Mouse (Mus musculus) kidney, embryonic 14.5 days (tissue): ENCODE measurements around the gene Ehd4. TPM values are rescaled to one million over a fixed set of nuclear protein-coding genes. Genes with fewer than 3 reads are reported as not detected.

Experiments used
- ATAC-seq: fragments of 200-750 bp; cut with Nextera tagmentation; 2 replicates; pipeline ENCODE4 v1.8.0; 2017; ENCODE audit warnings: moderate number of reproducible peaks, mild to moderate bottlenecking, moderate TSS enrichment, moderate library complexity; ENCODE audit not compliant: low FRiP score, low TSS enrichment
- H3K27ac ChIP-seq: fragments of 300-500 bp; sonication (generic); 2 replicates; pipeline ENCODE4 v1.5.1; 2014; ENCODE audit warnings: low read depth, mild to moderate bottlenecking, low read length, moderate library complexity, mixed read lengths
- H3K27me3 ChIP-seq: fragments of 300-500 bp; sonication (generic); 2 replicates; pipeline ENCODE4 v1.6.1; 2014; ENCODE audit warnings: mild to moderate bottlenecking, low read length; ENCODE audit not compliant: control insufficient read depth, insufficient read depth
- H3K36me3 ChIP-seq: fragments of 300-500 bp; sonication (generic); 2 replicates; pipeline ENCODE4 v1.6.1; 2014; ENCODE audit warnings: low read length, mixed read lengths; ENCODE audit not compliant: control insufficient read depth, insufficient read depth
- H3K4me1 ChIP-seq: fragments of 300-500 bp; sonication (generic); 2 replicates; pipeline ENCODE4 v1.6.1; 2014; ENCODE audit warnings: low read length, mixed read lengths; ENCODE audit not compliant: control insufficient read depth, insufficient read depth
- H3K4me2 ChIP-seq: fragments of 300-500 bp; sonication (generic); replicated peaks from 2 replicates; pipeline ENCODE4 v1.6.1; 2014; ENCODE audit warnings: low read depth, mild to moderate bottlenecking, low read length
- H3K4me3 ChIP-seq: fragments of 300-500 bp; sonication (generic); 2 replicates; pipeline ENCODE4 v1.5.1; 2014; ENCODE audit warnings: mild to moderate bottlenecking, low read length
- H3K9ac ChIP-seq: fragments of 300-500 bp; sonication (generic); 2 replicates; pipeline ENCODE4 v1.6.1; 2014; ENCODE audit warnings: low read depth, mild to moderate bottlenecking, low read length, moderate library complexity
- H3K9me3 ChIP-seq: fragments of 300-500 bp; sonication (generic); 2 replicates; pipeline ENCODE4 v1.6.1; 2016; ENCODE audit warnings: low read length; ENCODE audit not compliant: control insufficient read depth
- WGBS: fragments of 180-500 bp; shearing (Covaris S2); extraction: QIAGEN DNeasy Blood & Tissue Kit; methylation state at CpG from one replicate; pipeline ENCODE4 v1.1.7; 2014; 5-methylcytosine and 5-hydroxymethylcytosine counted together
- polyA plus RNA-seq: library from polyadenylated mRNA; unstranded; fragments of >200 nt; fragmentation: Nextera tagmentation; extraction: Ambion mirVana; gene quantifications from 2 replicates; pipeline ENCODE4 v1.2.1, GENCODE M21; 2014

Ehd4 gene
- polyA plus RNA-seq, 1 experiment from 2014 or later: 31.8 TPM

DNA sequence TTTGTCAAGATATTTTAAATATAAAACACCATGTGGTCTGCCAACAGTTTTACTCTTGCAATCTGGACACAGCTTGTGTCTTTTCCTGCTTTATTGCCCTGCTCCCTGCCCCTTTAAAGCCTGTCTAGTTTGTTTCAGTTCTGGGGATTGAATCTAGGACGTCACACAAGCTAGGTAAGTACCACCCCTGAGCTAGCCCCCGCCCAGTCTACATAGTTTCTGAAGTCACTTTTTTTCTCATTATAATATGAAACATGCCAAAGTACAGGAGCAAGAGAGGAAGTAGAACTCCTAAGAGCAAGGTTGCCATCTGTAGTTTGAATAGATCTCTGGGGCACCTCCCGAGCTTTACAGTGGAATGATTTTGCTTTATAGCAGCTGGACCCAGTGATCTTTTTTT lies 3.8 kb downstream of the Ehd4 start:
- no peaks in the 10 kb centered on the region for H3K27me3 ChIP-seq
- no peak for ATAC-seq
- no peaks in the 10 kb centered on the region for H3K4me1 ChIP-seq
- H3K36me3 ChIP-seq: no peaks in the 10 kb centered on the region
- 81% methylated on average over 3 of the region's 3 CpGs for WGBS
- no peak overlapping the region for H3K9ac ChIP-seq
- no peak overlapping the region for H3K4me3 ChIP-seq
- H3K9me3 ChIP-seq: no peaks in the 10 kb centered on the region
- H3K4me2 ChIP-seq: no peak overlapping the region
- H3K27ac ChIP-seq: no peak overlapping the region

DNA sequence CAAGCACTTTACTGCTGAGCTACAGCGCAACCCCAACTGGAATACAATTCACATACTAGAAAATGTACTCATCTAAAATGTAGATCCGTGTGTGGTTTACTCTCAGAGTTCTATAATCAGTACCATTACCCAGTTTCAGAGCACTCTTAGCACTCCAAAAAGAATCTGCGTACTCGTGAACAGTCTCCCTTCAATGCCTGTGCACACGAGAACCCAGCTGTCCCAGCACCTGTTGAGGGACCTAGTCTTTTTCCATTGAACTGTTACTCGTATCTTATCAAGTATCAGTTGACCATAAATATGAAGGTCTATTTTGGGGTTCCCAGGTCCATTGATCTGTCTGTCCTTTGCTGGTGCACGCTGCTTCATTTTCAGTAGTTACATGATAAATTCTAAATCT lies 4.8 kb downstream of the Ehd4 start:
- H3K27ac ChIP-seq: no peak overlapping the region
- no peak for ATAC-seq
- WGBS: 91% methylated on average over 7 of the region's 7 CpGs

GRCm38 (mm10) chr2:120147999-120148398 lies 6.4 kb downstream of the Ehd4 start:
- H3K36me3 ChIP-seq: no peaks in the 10 kb centered on the region
- H3K4me3 ChIP-seq: no peak overlapping the region
- no peak overlapping the region for H3K27ac ChIP-seq
- no peak for ATAC-seq
- H3K9ac ChIP-seq: no peak overlapping the region
- no peaks in the 10 kb centered on the region for H3K4me1 ChIP-seq
- no peak overlapping the region for H3K4me2 ChIP-seq
- H3K9me3 ChIP-seq: no peaks in the 10 kb centered on the region
- H3K27me3 ChIP-seq: no peaks in the 10 kb centered on the region
- WGBS: 71% methylated on average over 3 of the region's 3 CpGs

More for the DNA sequence above, 4.8 kb downstream of the Ehd4 start:
- no peaks in the 10 kb centered on the region for H3K27me3 ChIP-seq
- no peak overlapping the region for H3K4me2 ChIP-seq
- H3K4me1 ChIP-seq: no peaks in the 10 kb centered on the region
- H3K36me3 ChIP-seq: no peaks in the 10 kb centered on the region
- H3K4me3 ChIP-seq: no peak overlapping the region
- no peaks in the 10 kb centered on the region for H3K9me3 ChIP-seq
- H3K9ac ChIP-seq: no peak overlapping the region

DNA sequence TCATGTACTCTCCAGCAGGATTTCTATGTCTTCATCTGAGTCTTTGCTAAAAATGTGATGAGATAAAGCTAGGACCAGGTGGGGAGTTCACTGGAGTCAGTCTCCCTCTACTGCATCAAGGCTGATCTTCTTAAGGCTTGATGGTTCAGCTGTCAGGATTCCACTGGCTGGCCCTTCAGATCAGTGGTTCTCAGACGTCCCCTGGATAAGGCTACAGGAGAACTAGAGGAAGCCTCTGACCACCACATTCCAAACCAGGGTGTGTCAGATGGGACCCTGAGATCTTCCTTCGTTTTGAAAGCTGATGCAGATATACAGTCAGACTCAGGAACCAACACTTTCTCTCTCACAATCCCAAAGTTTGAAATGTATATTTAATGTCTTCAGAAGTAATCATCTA lies 7.0 kb downstream of the Ehd4 start:
- H3K36me3 ChIP-seq: no peaks in the 10 kb centered on the region
- H3K9ac ChIP-seq: no peak overlapping the region
- no peaks in the 10 kb centered on the region for H3K4me1 ChIP-seq
- no peak overlapping the region for H3K4me3 ChIP-seq
- WGBS: 58% methylated on average over 2 of the region's 2 CpGs
- no peak overlapping the region for H3K27ac ChIP-seq
- ATAC-seq: no peak
- H3K4me2 ChIP-seq: no peak overlapping the region
- H3K9me3 ChIP-seq: no peaks in the 10 kb centered on the region
- H3K27me3 ChIP-seq: no peaks in the 10 kb centered on the region

- H3K4me3 ChIP-seq: no peak overlapping the region
- H3K9ac ChIP-seq: no peak overlapping the region
- 80% methylated on average over 2 of the region's 2 CpGs for WGBS
- H3K9me3 ChIP-seq: no peaks in the 10 kb centered on the region
- H3K36me3 ChIP-seq: no peaks in the 10 kb centered on the region
- H3K27me3 ChIP-seq: no peaks in the 10 kb centered on the region
- no peak overlapping the region for H3K4me2 ChIP-seq
- no peak overlapping the region for H3K27ac ChIP-seq
- no peaks in the 10 kb centered on the region for H3K4me1 ChIP-seq
- no peak for ATAC-seq
Observed at GRCm38 (mm10) chr2:120146543-120146942, 7.9 kb downstream of the Ehd4 start.

GRCm38 (mm10) chr2:120144390-120144789 lies 10.0 kb downstream of the Ehd4 start:
- H3K4me2 ChIP-seq: no peak overlapping the region
- no peaks in the 10 kb centered on the region for H3K36me3 ChIP-seq
- H3K27ac ChIP-seq: no peak overlapping the region
- ATAC-seq: no peak
- no peak overlapping the region for H3K9ac ChIP-seq
- no peaks in the 10 kb centered on the region for H3K27me3 ChIP-seq
- H3K9me3 ChIP-seq: no peaks in the 10 kb centered on the region
- no peaks in the 10 kb centered on the region for H3K4me1 ChIP-seq
- WGBS: 85% methylated on average over 4 of the region's 4 CpGs
- H3K4me3 ChIP-seq: no peak overlapping the region

DNA sequence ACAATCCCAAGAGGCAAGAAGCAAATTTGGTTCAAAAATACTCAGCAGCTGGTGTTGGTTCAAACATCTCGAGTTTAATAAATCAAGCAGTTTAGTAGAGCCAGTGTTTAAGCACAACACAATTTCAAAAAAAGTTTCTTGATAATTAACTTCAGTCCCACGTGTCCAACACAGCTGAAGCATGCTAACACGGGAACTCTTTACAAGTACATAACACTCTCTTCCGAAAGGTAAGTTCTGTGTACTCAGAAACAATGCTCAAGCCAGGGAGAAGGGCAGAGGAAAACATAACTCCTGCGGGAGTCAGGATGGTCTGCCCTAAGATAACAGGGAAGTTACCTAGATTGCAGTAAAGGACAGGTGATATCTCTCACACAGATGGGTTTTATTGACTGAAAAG lies 12.1 kb downstream of the Ehd4 start:
- Histone ChIP-seq H3K4me2 (no peak overlapping the region), H3K4me1 (no peaks in the 10 kb centered on the region), H3K27ac (no peak overlapping the region), H3K4me3 (no peak overlapping the region), H3K9me3 (no peaks in the 10 kb centered on the region), H3K9ac (no peak overlapping the region), H3K27me3 (no peaks in the 10 kb centered on the region), H3K36me3 (no peaks in the 10 kb centered on the region)
- WGBS: 77% methylated on average over 5 of the region's 5 CpGs
- no peak for ATAC-seq

DNA sequence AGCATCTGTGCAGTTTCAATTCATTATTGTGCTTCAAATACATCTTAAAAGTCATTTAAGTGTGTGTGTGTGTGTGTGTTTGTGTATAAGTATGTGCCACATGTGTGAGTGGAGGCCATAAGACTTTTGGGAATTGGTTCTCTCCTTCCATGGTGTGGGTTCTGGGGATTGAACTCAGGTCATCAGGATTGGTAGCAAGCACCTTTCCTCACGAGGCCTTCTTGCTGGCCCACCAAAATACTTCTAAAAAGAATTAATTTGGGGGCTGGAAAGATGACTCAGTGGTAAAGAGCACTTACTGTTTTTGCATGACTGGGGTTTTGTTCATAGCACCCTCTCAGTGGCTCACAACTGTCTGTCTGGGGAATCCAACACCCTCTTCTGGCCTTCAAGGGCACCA lies 12.7 kb downstream of the Ehd4 start:
- Histone ChIP-seq H3K36me3 (no peaks in the 10 kb centered on the region), H3K9me3 (no peaks in the 10 kb centered on the region), H3K4me3 (no peak overlapping the region), H3K27me3 (no peaks in the 10 kb centered on the region), H3K4me1 (no peaks in the 10 kb centered on the region), H3K4me2 (no peak overlapping the region), H3K9ac (no peak overlapping the region), H3K27ac (no peak overlapping the region)
- WGBS: 93% methylated on average over 1 of the region's 1 CpGs
- no peak for ATAC-seq

GRCm38 (mm10) chr2:120140326-120140725 lies 14.1 kb downstream of the Ehd4 start:
- H3K9me3 ChIP-seq: no peaks in the 10 kb centered on the region
- H3K36me3 ChIP-seq: no peaks in the 10 kb centered on the region
- no peaks in the 10 kb centered on the region for H3K4me1 ChIP-seq
- no peaks in the 10 kb centered on the region for H3K27me3 ChIP-seq
- 85% methylated on average over 5 of the region's 5 CpGs for WGBS
- no peak overlapping the region for H3K27ac ChIP-seq
- no peak overlapping the region for H3K4me2 ChIP-seq
- no peak for ATAC-seq
- H3K4me3 ChIP-seq: no peak overlapping the region
- H3K9ac ChIP-seq: no peak overlapping the region

DNA sequence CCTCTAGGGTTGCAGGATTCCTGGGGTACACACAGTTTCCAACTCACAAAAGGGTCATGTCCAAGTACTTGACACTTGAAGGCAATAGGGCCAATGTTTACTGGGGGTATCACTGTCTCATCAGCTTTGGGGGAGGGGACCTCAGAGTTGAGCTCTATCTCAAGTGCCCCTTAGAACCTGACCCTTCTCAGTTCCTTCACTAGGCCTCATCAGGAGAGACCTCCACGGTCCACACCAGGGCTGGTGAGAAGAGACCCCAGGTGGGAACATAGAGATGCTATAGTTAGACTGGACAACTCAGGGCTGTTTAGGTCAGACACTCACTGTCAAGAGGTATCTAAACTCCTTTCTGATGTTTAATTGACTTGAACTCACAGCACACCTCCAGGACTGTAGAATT lies 15.3 kb downstream of the Ehd4 start:
- ATAC-seq: no peak
- Histone ChIP-seq H3K27ac (no peak overlapping the region), H3K4me3 (no peak overlapping the region), H3K9me3 (no peaks in the 10 kb centered on the region), H3K4me2 (no peak overlapping the region), H3K27me3 (no peaks in the 10 kb centered on the region), H3K4me1 (no peaks in the 10 kb centered on the region), H3K9ac (no peak overlapping the region), H3K36me3 (no peaks in the 10 kb centered on the region)
- WGBS: 81% methylated on average over 1 of the region's 1 CpGs
